Mouse (Mus musculus) macrophage (primary cell): ENCODE measurements around the gene Pdk2. TPM values are rescaled to one million over a fixed set of nuclear protein-coding genes. Genes with fewer than 3 reads are reported as not detected.

Experiments
- H3K27ac ChIP-seq: fragments of 350-480 bp; formaldehyde crosslinking; 2 replicates; pipeline ENCODE4 v1.9.0; 2021
- H3K36me3 ChIP-seq: fragments of 350-480 bp; formaldehyde crosslinking; 2 replicates; pipeline ENCODE4 v1.9.0; 2021; ENCODE audit errors: inconsistent target
- H3K4me3 ChIP-seq: fragments of 350-480 bp; formaldehyde crosslinking; 2 replicates; pipeline ENCODE4 v1.9.0; 2021; ENCODE audit errors: inconsistent target
- H3K79me2 ChIP-seq: fragments of 350-480 bp; formaldehyde crosslinking; 2 replicates; pipeline ENCODE4 v1.9.0; 2021; ENCODE audit errors: inconsistent target
- WGBS: methylation state at CpG from one replicate; pipeline ENCODE4 v1.1.7; 2026; ENCODE audit warnings: inconsistent platforms; ENCODE audit not compliant: missing documents; 5-methylcytosine and 5-hydroxymethylcytosine counted together
- polyA plus RNA-seq: library from polyadenylated mRNA; stranded (reverse); fragments of 250-400 nt; gene quantifications from 3 replicates; pipeline ENCODE4 v1.2.4, GENCODE M21; 2018; ENCODE audit warnings: inconsistent platforms

The Pdk2 gene
- polyA plus RNA-seq, 1 experiment from 2014 or later, result 14.2 TPM

DNA sequence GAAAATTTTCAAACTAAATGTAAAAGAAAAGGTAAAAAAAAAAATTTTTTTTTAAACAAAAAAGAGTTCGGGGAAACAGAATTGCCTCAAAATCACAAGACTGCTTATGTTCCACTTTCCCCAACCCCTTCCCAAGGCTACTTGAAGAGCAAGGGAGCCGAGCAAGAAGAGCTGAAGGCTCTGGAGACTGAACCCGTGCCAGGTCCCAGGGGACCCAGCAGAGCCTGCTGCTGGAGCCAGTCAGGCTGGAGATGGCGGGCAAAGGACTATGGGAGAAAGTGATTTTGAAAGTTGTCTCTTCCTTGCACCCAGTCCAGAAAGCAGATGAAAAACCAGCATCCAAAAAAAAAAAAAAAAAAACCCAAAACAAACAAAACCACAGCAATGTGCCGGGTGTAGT lies 55.3 kb downstream of the Pdk2 start:
- Histone ChIP-seq H3K27ac (no peak overlapping the region), H3K79me2 (no peaks in the 10 kb centered on the region), H3K36me3 (no peaks in the 10 kb centered on the region), H3K4me3 (no peak overlapping the region)
- 89% methylated on average over 4 of the region's 5 CpGs for WGBS

- WGBS, result 78% methylated on average over 1 of the region's 1 CpGs
- H3K79me2 ChIP-seq, result no peaks in the 10 kb centered on the region
- no peak overlapping the region for H3K27ac ChIP-seq
- H3K36me3 ChIP-seq, result no peaks in the 10 kb centered on the region
- H3K4me3 ChIP-seq, result no peak overlapping the region
These were observed 56.0 kb downstream of the Pdk2 start for GRCm38 (mm10) chr11:94985140-94985539.

- Histone ChIP-seq H3K79me2 (no peaks in the 10 kb centered on the region), H3K4me3 (no peak overlapping the region), H3K27ac (no peak overlapping the region), H3K36me3 (no peaks in the 10 kb centered on the region)
- WGBS, result 83% methylated on average over 11 of the region's 11 CpGs
These were observed 61.5 kb downstream of the Pdk2 start for GRCm38 (mm10) chr11:94979462-94980179.

DNA sequence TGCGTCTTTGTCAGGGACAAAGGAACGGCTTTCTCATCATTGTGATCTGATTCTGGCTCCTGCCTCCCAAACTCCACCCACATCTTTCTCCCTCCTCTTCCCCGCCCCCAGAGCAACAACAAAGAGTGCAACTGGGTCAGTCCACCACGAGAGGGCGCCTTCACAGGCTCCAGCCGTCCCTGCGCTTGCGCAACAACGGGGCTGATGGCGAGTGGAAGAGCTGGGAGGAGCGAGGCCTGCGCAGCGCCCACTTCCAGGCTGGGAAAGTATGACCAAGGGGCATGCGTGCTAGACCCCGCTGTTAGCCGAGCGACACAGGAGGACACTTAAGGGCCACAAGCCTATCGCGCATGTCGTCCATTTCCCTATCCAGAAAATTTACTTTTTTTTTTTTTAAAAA lies 62.2 kb downstream of the Pdk2 start:
- Histone ChIP-seq H3K27ac (no peak overlapping the region), H3K4me3 (no peak overlapping the region), H3K36me3 (no peaks in the 10 kb centered on the region), H3K79me2 (no peaks in the 10 kb centered on the region)
- under 1% methylated on average over 20 of the region's 20 CpGs for WGBS

- H3K4me3 ChIP-seq, result no peak overlapping the region
- H3K27ac ChIP-seq, result no peak overlapping the region
- no peaks in the 10 kb centered on the region for H3K36me3 ChIP-seq
- no peaks in the 10 kb centered on the region for H3K79me2 ChIP-seq
- 61% methylated on average over 9 of the region's 9 CpGs for WGBS
These were observed 62.8 kb downstream of the Pdk2 start for GRCm38 (mm10) chr11:94978178-94978915.

Other genes starting within 250 kb of the Pdk2 start
- 0.20 to 0.22 TPM in 2 of 3 replicates, not detected in the other for gene Col1a1, start 105.1 kb downstream of the Pdk2 start, polyA plus RNA-seq
- gene Hils1, start 73.8 kb downstream of the Pdk2 start, polyA plus RNA-seq, result not detected in 3 replicates
- not detected in 3 replicates for gene Sgca, start 65.0 kb downstream of the Pdk2 start, polyA plus RNA-seq
- 88.9 to 176 TPM (median 99.7 TPM) in 3 replicates for gene Ppp1r9b, start 50.3 kb downstream of the Pdk2 start, polyA plus RNA-seq
- gene Samd14, start 31.5 kb downstream of the Pdk2 start, polyA plus RNA-seq, result 0.06 TPM in 2 of 3 replicates, not detected in the other
- 0.06 to 0.22 TPM in 2 of 3 replicates, not detected in the other for gene Itga3, start 35.4 kb upstream of the Pdk2 start, polyA plus RNA-seq
- not detected in 3 replicates for gene Dlx3, start 78.8 kb upstream of the Pdk2 start, polyA plus RNA-seq
- not detected in 3 replicates for gene Dlx4, start 104.9 kb upstream of the Pdk2 start, polyA plus RNA-seq
- gene Tac4, start 220.2 kb upstream of the Pdk2 start, polyA plus RNA-seq, result not detected in 3 replicates